Mouse (Mus musculus) brain, embryonic 14.5 days (tissue): Measurements from ENCODE around the gene Antxr1.

Source experiments
- CTCF ChIP-seq: fragments of 200-500 bp; IDR thresholded peaks from 2 replicates; pipeline ENCODE4 v1.5.1; 2012; ENCODE audit warnings: inconsistent platforms, mild to moderate bottlenecking, moderate library complexity, borderline replicate concordance; ENCODE audit not compliant: insufficient read depth, insufficient read length; ENCODE audit errors: extremely low read depth
- POLR2A ChIP-seq: fragments of 200-500 bp; IDR thresholded peaks from 2 replicates; pipeline ENCODE4 v1.6.1; 2012; ENCODE audit warnings: mild to moderate bottlenecking, inconsistent platforms, borderline replicate concordance; ENCODE audit not compliant: poor library complexity, insufficient read depth, insufficient read length, severe bottlenecking; ENCODE audit errors: extremely low read depth

GRCm38 (mm10) chr6:87272202-87272601 lies 63.4 kb downstream of the Antxr1 start:
- TF ChIP-seq POLR2A (no peak), CTCF (no peak)
